Mouse (Mus musculus) liver, postnatal 0 days (tissue): Measurements from ENCODE around the gene Nav2.

Source experiments
- CTCF ChIP-seq: sonication (generic); IDR thresholded peaks from 2 replicates; pipeline ENCODE4 v1.5.1; 2016; ENCODE audit warnings: antibody characterized with exemption, low read depth
- EP300 ChIP-seq: IDR thresholded peaks from 2 replicates; pipeline ENCODE4 v1.6.1; 2016; ENCODE audit warnings: antibody characterized with exemption, low read depth, mild to moderate bottlenecking

- TF ChIP-seq CTCF (no peak), EP300 (no peak)
Observed at GRCm38 (mm10) chr7:49378608-49379007, 470.1 kb downstream of the Nav2 start.
